Mouse (Mus musculus): Measurements from ENCODE around the gene Auts2. TPM values are rescaled to one million over a fixed set of nuclear protein-coding genes. Genes with fewer than 3 reads are reported as not detected.

Auts2 gene
- total and polyA plus RNA-seq, 2 experiments from 2014 or later, result 6.8 to 12.1 TPM

DNA sequence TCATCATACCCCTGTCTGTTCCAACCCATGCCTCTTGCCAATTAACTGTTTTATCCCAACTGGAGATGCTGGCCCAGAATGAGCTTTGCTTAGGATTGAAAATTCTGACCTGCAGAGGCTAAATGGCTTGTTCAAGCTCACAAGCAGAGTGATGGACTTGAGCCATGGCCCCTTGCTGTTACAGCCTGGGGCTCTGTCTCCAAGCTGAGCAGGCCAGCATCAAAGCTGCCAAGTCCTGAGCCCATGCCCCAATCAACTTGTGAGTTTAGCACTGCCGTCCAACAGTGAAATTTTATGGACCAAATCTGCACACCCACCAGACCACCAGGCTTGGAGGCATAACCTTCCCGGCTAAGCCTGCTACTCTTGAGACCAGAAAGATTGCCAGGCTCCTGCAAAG lies 1012.3 kb downstream of the Auts2 start:
- ATAC-seq (ENCODE audit: insufficient read depth, low read depth) (no peak), DNase-seq (ENCODE audit: low spot score) (no peak)
- Histone ChIP-seq H3K4me3 (ENCODE audit: low read depth, low read length) (no peak overlapping the region), H3K4me2 (ENCODE audit: low read depth, low read length) (no peak overlapping the region), H3K27me3 (ENCODE audit: control insufficient read depth, insufficient read depth, low read length) (no peaks in the 10 kb centered on the region), H3K4me1 (ENCODE audit: control insufficient read depth, insufficient read depth) (peaks cover 9% of the 10 kb centered on the region), H3K9ac (replicated peaks; ENCODE audit: low read depth, low read length) (no peak overlapping the region), H3K27ac (ENCODE audit: low read depth) (no peak overlapping the region), H3K9me3 (replicated peaks; ENCODE audit: control insufficient read depth, low read length) (0 out of 2 replicates have a peak, but pooled peaks cover 3% of the 10 kb centered on the region), H3K36me3 (replicated peaks; ENCODE audit: control insufficient read depth, insufficient read depth, low read length) (0 out of 2 replicates have a peak, but pooled peaks cover 3% of the 10 kb centered on the region)
- TF ChIP-seq EP300 (IDR thresholded peaks at IDR 0.05; ENCODE audit: low read depth), result no peak
- no peak for TF ChIP-seq CTCF (IDR thresholded peaks at IDR 0.05; ENCODE audit: low read depth)
- WGBS, result 69% methylated on average over 2 of the region's 2 CpGs

DNA sequence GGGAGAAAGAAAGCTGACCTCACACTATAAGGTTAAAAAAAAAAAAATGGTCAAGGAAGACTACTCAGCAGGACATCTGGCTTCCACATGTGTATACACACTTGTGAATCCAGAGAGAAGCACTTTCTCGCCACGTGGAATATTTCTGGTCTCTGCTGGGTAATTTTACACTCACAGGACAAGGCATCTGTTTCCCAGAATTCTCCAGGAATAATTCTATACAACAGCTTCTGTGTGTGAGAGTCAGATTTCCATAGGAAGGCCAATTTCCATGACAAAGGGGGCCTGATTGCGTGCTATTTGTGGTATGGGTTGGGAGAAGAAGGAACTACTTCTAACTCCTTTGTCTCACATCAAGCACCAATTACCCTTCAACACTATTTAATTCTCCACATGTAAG lies 1016.5 kb downstream of the Auts2 start:
- Histone ChIP-seq H3K27ac (ENCODE audit: low read depth) (no peak overlapping the region), H3K4me2 (ENCODE audit: low read depth, low read length) (no peak overlapping the region), H3K4me3 (ENCODE audit: low read depth, low read length) (no peak overlapping the region), H3K9me3 (replicated peaks; ENCODE audit: control insufficient read depth, low read length) (0 out of 2 replicates have a peak, but pooled peaks cover 3% of the 10 kb centered on the region), H3K9ac (replicated peaks; ENCODE audit: low read depth, low read length) (no peak overlapping the region), H3K27me3 (ENCODE audit: control insufficient read depth, insufficient read depth, low read length) (no peaks in the 10 kb centered on the region), H3K4me1 (ENCODE audit: control insufficient read depth, insufficient read depth) (no peaks in the 10 kb centered on the region), H3K36me3 (replicated peaks; ENCODE audit: control insufficient read depth, insufficient read depth, low read length) (no peaks in the 10 kb centered on the region)
- ATAC-seq (ENCODE audit: insufficient read depth, low read depth), result no peak
- no peak for DNase-seq (ENCODE audit: low spot score)
- WGBS, result 76% methylated on average over 3 of the region's 3 CpGs
- TF ChIP-seq CTCF (IDR thresholded peaks at IDR 0.05; ENCODE audit: low read depth) (no peak), EP300 (IDR thresholded peaks at IDR 0.05; ENCODE audit: low read depth) (no peak)

DNA sequence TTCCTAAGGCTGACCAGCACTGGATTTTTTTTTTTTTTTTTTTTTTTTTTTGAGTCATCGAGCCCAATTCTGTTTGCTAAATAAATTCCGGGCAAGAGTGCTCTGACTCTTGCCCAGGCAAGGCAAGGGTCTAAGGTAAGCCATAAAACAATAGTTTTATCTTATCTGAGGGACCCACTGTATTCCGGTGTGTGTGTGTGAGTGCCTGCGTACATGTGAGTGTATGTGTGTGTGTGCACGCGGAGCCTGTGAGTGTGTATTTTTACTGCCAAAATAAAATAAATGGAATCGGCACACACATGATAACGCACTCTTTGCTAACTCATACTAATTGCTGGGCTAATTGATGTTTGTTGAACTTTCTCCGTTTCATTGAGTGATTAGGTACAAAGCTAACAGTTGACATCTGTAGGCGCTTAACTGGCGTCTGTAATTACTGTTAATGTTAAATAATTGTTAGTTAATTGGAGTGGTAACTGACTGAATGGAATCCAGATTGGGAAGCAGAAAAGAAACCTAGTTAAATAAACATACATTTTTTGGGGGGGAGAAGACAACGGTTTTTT lies 1018.2 kb downstream of the Auts2 start:
- Histone ChIP-seq H3K4me3 (ENCODE audit: low read depth, low read length) (no peak overlapping the region), H3K9me3 (replicated peaks; ENCODE audit: control insufficient read depth, low read length) (0 out of 2 replicates have a peak, but pooled peaks cover 3% of the 10 kb centered on the region), H3K27ac (ENCODE audit: low read depth) (no peak overlapping the region), H3K9ac (replicated peaks; ENCODE audit: low read depth, low read length) (no peak overlapping the region), H3K4me1 (ENCODE audit: control insufficient read depth, insufficient read depth) (peaks cover 4% of the 10 kb centered on the region; the same call in 1 of the 2 replicates), H3K27me3 (ENCODE audit: control insufficient read depth, insufficient read depth, low read length) (peaks cover 4% of the 10 kb centered on the region; the same call in 1 of the 2 replicates), H3K36me3 (replicated peaks; ENCODE audit: control insufficient read depth, insufficient read depth, low read length) (no peaks in the 10 kb centered on the region), H3K4me2 (ENCODE audit: low read depth, low read length) (no peak overlapping the region)
- 71% methylated on average over 12 of the region's 12 CpGs for WGBS
- no peak for TF ChIP-seq CTCF (IDR thresholded peaks at IDR 0.05; ENCODE audit: low read depth)
- TF ChIP-seq EP300 (IDR thresholded peaks at IDR 0.05; ENCODE audit: low read depth), result no peak
- DNase-seq (ENCODE audit: low spot score), result no peak
- no peak for ATAC-seq (ENCODE audit: insufficient read depth, low read depth)

DNA sequence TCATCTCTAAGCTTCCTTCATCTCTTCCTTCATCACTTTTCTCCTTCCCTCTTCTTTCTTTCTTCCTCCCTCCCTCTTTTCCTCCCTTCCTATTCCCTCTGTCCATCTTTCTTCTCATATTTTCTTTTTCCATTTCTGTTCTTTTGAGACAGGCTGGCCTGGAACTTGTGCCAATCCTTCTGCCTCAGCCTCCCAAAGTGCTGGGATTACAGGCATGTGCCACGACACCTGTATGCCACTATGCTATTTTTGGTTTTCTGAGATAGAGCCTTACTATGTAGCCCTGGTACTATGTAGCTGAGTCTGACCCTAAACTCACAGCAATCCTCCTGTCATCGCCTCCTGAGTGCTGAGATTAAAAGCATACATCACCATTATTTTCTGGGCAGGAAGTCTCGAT lies 1023.6 kb downstream of the Auts2 start:
- Histone ChIP-seq H3K27me3 (ENCODE audit: control insufficient read depth, insufficient read depth, low read length) (peaks cover 4% of the 10 kb centered on the region; the same call in 1 of the 2 replicates), H3K4me2 (ENCODE audit: low read depth, low read length) (no peak overlapping the region), H3K27ac (ENCODE audit: low read depth) (no peak overlapping the region), H3K9ac (replicated peaks; ENCODE audit: low read depth, low read length) (no peak overlapping the region), H3K36me3 (replicated peaks; ENCODE audit: control insufficient read depth, insufficient read depth, low read length) (no peaks in the 10 kb centered on the region), H3K4me1 (ENCODE audit: control insufficient read depth, insufficient read depth) (peaks cover 49% of the 10 kb centered on the region), H3K4me3 (ENCODE audit: low read depth, low read length) (no peak overlapping the region), H3K9me3 (replicated peaks; ENCODE audit: control insufficient read depth, low read length) (no peaks in the 10 kb centered on the region)
- WGBS, result 59% methylated on average over 3 of the region's 3 CpGs
- no peak for ATAC-seq (ENCODE audit: insufficient read depth, low read depth)
- TF ChIP-seq EP300 (IDR thresholded peaks at IDR 0.05; ENCODE audit: low read depth) (no peak), CTCF (IDR thresholded peaks at IDR 0.05; ENCODE audit: low read depth) (no peak)
- DNase-seq (ENCODE audit: low spot score), result no peak

DNA sequence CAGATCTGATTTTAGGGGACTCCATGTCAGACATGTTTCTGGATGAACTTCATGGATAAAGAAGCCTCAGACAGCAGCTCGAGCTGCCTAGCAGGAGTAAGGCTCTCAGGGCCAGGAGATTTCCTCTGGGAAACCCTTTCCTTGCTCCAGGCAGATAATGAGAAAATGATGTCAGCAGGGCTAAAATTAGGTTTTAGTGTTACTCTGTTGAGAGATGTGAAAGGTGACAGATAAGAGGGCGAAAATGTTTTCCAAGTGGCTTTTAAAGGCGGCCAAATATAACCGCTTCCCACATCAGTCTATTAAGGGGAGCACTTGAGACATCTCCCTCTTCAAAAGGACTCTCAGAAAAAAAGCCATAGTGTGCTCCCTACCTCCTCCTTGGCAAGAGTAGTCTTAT lies 1025.5 kb downstream of the Auts2 start:
- H3K9ac ChIP-seq (replicated peaks; ENCODE audit: low read depth, low read length), result no peak overlapping the region
- DNase-seq (ENCODE audit: low spot score), result peak; percentile 84
- ATAC-seq (ENCODE audit: insufficient read depth, low read depth), result peak; percentile 72
- H3K4me1 ChIP-seq (ENCODE audit: control insufficient read depth, insufficient read depth), result peaks cover 49% of the 10 kb centered on the region
- H3K4me2 ChIP-seq (ENCODE audit: low read depth, low read length), result peak overlapping the region; percentile 33
- H3K4me3 ChIP-seq (ENCODE audit: low read depth, low read length), result peak overlapping the region; percentile 6; the same call in 1 of the 2 replicates
- H3K27ac ChIP-seq (ENCODE audit: low read depth), result no peak overlapping the region
- H3K9me3 ChIP-seq (replicated peaks; ENCODE audit: control insufficient read depth, low read length), result no peaks in the 10 kb centered on the region
- no peaks in the 10 kb centered on the region for H3K36me3 ChIP-seq (replicated peaks; ENCODE audit: control insufficient read depth, insufficient read depth, low read length)
- H3K27me3 ChIP-seq (ENCODE audit: control insufficient read depth, insufficient read depth, low read length), result peaks cover 4% of the 10 kb centered on the region; the same call in 1 of the 2 replicates
- TF ChIP-seq CTCF (IDR thresholded peaks at IDR 0.05; ENCODE audit: low read depth) (no peak), EP300 (IDR thresholded peaks at IDR 0.05; ENCODE audit: low read depth) (peak; percentile 60; the same call in 1 of the 2 replicates)
- WGBS, result 6% methylated on average over 4 of the region's 4 CpGs
